Mouse (Mus musculus) C2C12 (cell line): Measurements from ENCODE around the gene Mrpl33.

ENCODE experiments used
- MAX ChIP-seq: IDR thresholded peaks from one replicate; pipeline ENCODE4 v1.6.1; 2011; ENCODE audit warnings: mild to moderate bottlenecking, control low read depth
- MYOD1 ChIP-seq: IDR thresholded peaks from one replicate; pipeline ENCODE4 v1.6.1; 2011; ENCODE audit warnings: low read depth; ENCODE audit not compliant: control insufficient read depth, insufficient read length

DNA sequence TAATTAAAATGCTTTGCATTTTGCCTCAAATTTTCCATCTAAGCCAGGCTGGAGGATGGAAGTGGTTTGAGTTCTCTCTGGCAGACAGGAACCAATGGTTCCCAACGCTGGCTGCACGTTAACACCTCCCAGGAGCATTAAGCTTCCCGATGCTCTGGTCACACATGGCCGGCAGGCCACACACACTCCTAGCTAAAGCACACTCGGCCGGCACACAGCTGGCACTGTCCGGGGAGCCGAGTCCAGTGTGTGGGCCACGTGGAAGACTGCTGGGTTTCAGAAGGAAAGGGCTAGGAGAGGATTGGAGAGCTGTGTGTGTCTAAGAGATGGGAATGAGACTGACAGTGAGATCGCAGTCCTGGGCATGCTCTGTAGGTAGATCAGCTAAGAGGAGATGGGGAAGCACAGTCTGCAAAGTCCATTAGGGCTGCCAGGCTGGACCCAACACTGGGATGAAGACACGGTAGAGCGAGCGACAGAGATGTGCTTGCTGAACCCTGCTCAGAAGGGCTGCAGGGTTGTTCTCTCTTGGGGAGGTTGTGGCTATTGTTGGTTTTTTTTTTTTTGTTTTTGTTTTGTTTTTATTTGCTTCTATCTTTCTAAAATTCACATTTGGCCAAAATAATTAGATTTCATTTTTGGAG, 71.7 kb downstream of the Mrpl33 start:
- TF ChIP-seq MYOD1 (no peak), MAX (no peak)
